Mouse (Mus musculus) hindbrain, embryonic 12.5 days (tissue): ENCODE data around the gene Art1. TPM values are rescaled to one million over a fixed set of nuclear protein-coding genes. Genes with fewer than 3 reads are reported as not detected.

ENCODE experiments used
- ATAC-seq: fragments of 200-750 bp; cut with Nextera tagmentation; 2 replicates; pipeline ENCODE4 v1.8.0; 2017; ENCODE audit warnings: moderate TSS enrichment; ENCODE audit not compliant: low FRiP score
- H3K27ac ChIP-seq: fragments of 300-500 bp; sonication (generic); 2 replicates; pipeline ENCODE4 v1.5.1; 2016; ENCODE audit warnings: mild to moderate bottlenecking
- H3K27me3 ChIP-seq: fragments of 300-500 bp; sonication (generic); 2 replicates; pipeline ENCODE4 v1.6.1; 2016; ENCODE audit warnings: mild to moderate bottlenecking
- H3K36me3 ChIP-seq: fragments of 300-500 bp; sonication (generic); 2 replicates; pipeline ENCODE4 v1.6.1; 2016; ENCODE audit warnings: mild to moderate bottlenecking
- H3K4me1 ChIP-seq: fragments of 300-500 bp; sonication (generic); 2 replicates; pipeline ENCODE4 v1.6.1; 2016
- H3K4me2 ChIP-seq: fragments of 300-500 bp; sonication (generic); replicated peaks from 2 replicates; pipeline ENCODE4 v1.6.1; 2016; ENCODE audit warnings: mild to moderate bottlenecking
- H3K4me3 ChIP-seq: fragments of 300-500 bp; sonication (generic); 2 replicates; pipeline ENCODE4 v1.5.1; 2016; ENCODE audit warnings: mild to moderate bottlenecking
- H3K9ac ChIP-seq: fragments of 300-500 bp; sonication (generic); 2 replicates; pipeline ENCODE4 v1.6.1; 2016; ENCODE audit warnings: mild to moderate bottlenecking, moderate library complexity
- H3K9me3 ChIP-seq: fragments of 300-500 bp; sonication (generic); replicated peaks from 2 replicates; pipeline ENCODE4 v1.6.1; 2016; ENCODE audit warnings: mild to moderate bottlenecking
- WGBS: fragments of 180-500 bp; shearing (Covaris S2); methylation state at CpG from one replicate; pipeline ENCODE4 v1.1.7; 2016; 5-methylcytosine and 5-hydroxymethylcytosine counted together
- polyA plus RNA-seq: library from polyadenylated mRNA; unstranded; fragments of >200 nt; fragmentation: Nextera tagmentation; extraction: Ambion mirVana; gene quantifications from 2 replicates; pipeline ENCODE4 v1.2.1, GENCODE M21; 2016

Art1 gene
- polyA plus RNA-seq, 1 experiment from 2014 or later, result 1.2 TPM

DNA sequence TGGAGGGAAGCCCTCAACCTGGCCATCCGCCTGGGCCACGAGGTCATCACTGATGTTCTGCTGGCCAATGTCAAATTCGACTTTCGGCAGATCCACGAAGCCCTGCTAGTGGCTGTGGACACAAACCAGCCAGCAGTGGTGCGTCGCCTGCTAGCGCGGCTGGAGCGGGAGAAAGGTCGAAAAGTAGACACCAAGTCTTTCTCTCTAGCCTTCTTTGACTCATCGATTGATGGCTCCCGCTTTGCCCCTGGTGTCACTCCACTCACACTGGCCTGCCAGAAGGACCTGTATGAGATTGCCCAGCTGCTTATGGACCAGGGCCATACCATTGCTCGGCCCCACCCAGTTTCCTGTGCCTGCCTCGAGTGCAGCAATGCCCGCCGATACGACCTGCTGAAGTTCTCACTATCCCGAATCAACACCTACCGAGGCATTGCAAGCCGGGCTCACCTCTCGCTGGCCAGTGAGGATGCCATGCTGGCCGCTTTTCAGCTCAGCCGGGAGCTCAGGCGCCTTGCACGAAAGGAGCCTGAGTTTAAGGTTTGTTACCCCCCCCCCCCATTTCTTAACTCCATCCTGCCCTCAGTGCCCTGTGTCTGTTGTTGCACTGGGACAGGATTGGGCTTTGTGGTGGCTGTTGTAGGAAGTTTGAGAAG is 17.4 kb upstream of the Art1 start:
- no peak overlapping the region for H3K4me2 ChIP-seq
- H3K9ac ChIP-seq, result no peak overlapping the region
- no peaks in the 10 kb centered on the region for H3K27me3 ChIP-seq
- no peak overlapping the region for H3K4me3 ChIP-seq
- no peaks in the 10 kb centered on the region for H3K9me3 ChIP-seq
- no peaks in the 10 kb centered on the region for H3K4me1 ChIP-seq
- H3K27ac ChIP-seq, result no peak overlapping the region
- peaks cover 64% of the 10 kb centered on the region for H3K36me3 ChIP-seq
- 93% methylated on average over 26 of the region's 26 CpGs for WGBS
- ATAC-seq, result no peak

- WGBS, result 85% methylated on average over 4 of the region's 4 CpGs
- Histone ChIP-seq H3K36me3 (peaks cover 45% of the 10 kb centered on the region), H3K9ac (no peak overlapping the region), H3K4me3 (no peak overlapping the region), H3K9me3 (no peaks in the 10 kb centered on the region), H3K4me1 (no peaks in the 10 kb centered on the region), H3K27ac (no peak overlapping the region), H3K4me2 (no peak overlapping the region), H3K27me3 (no peaks in the 10 kb centered on the region)
- ATAC-seq, result no peak
These were observed 14.2 kb upstream of the Art1 start for GRCm38 (mm10) chr7:102087336-102087735.

DNA sequence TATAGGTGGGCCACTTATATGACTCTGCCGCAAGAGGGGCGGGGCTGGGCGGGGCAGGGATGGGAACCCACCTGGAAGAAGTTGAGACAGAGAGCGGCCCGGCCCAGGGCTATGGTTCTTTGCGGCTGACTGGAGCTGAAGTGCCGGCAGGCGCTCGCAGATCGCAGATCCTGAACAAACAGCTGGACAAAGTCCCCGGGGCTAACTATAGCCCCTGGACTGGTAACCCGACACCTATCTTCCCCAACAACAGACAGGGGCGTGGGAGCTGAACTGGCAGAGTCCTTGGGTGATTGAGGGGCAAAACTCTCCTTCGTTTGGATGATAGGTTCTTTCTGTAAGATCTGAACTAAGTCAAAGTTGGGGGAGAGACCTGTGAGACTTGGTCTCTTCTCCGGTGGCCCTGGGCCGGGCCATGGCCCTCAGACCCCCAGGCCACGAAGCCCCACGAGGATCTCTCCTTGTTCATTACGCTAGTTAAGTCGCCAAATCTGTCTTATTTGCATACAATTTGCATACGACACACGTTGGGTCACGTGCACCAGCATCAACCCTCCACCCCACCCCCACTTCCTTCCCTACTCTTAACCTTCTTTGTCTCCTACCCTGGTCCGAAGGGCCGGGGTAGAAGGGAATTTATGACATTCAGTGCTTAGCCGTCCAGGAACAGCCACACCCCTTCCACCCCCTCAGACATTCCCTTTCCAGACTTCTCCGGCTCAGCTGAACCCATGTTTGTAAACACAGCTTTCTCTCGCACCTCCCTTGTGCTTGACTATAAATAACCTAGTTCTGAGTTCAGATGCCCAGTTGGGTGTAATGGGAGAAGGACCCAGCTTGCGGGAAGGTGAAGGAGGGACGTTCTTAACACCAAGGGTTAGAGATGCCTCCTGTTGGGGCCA is 1.5 kb upstream of the Art1 start:
- peak; percentile 60 for ATAC-seq
- Histone ChIP-seq H3K9me3 (no peaks in the 10 kb centered on the region), H3K4me1 (peaks cover 23% of the 10 kb centered on the region), H3K36me3 (0 out of 2 replicates have a peak, but pooled peaks cover 6% of the 10 kb centered on the region), H3K4me2 (peak overlapping the region; percentile 48), H3K27me3 (peaks cover 8% of the 10 kb centered on the region; the same call in 1 of the 2 replicates), H3K27ac (no peak overlapping the region), H3K4me3 (peak overlapping the region; percentile 16), H3K9ac (no peak overlapping the region)
- 5% methylated on average over 30 of the region's 30 CpGs for WGBS

- peaks cover 8% of the 10 kb centered on the region; the same call in 1 of the 2 replicates for H3K27me3 ChIP-seq
- H3K27ac ChIP-seq, result no peak overlapping the region
- WGBS, result 67% methylated on average over 5 of the region's 5 CpGs
- no peak overlapping the region for H3K4me3 ChIP-seq
- 0 out of 2 replicates have a peak, but pooled peaks cover 3% of the 10 kb centered on the region for H3K36me3 ChIP-seq
- no peak overlapping the region for H3K4me2 ChIP-seq
- no peaks in the 10 kb centered on the region for H3K9me3 ChIP-seq
- H3K9ac ChIP-seq, result no peak overlapping the region
- ATAC-seq, result no peak
- H3K4me1 ChIP-seq, result peaks cover 23% of the 10 kb centered on the region
These were observed 675 bp upstream of the Art1 start for GRCm38 (mm10) chr7:102100868-102101267.

DNA sequence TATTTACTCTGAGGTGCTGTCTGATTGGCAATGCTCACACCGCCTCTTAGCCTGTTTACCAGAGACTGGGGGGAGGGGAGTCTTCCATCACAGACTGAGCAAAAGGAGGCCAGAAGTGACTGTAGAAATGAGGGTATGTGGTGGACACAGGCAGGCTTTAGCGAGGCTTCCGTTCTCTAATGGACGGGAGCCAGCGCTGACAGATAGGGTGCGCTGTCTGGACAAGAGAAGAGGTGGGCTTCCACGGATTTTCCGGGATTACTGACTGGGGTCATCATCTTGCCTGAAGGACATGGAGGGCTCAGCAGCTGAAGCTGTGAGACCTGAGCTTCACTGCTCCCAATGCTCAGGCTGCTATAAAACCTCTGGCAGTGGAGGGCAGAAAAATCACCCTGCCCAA is 698 bp downstream of the Art1 start:
- Histone ChIP-seq H3K4me3 (no peak overlapping the region), H3K36me3 (no peaks in the 10 kb centered on the region), H3K27me3 (peaks cover 12% of the 10 kb centered on the region; the same call in 1 of the 2 replicates), H3K4me2 (no peak overlapping the region), H3K9me3 (no peaks in the 10 kb centered on the region), H3K4me1 (peaks cover 28% of the 10 kb centered on the region), H3K27ac (no peak overlapping the region; the same call in 1 of the 2 replicates), H3K9ac (no peak overlapping the region)
- 0 out of 2 replicates have a peak, but pooled peaks have one; percentile 24 for ATAC-seq
- 41% methylated on average over 8 of the region's 8 CpGs for WGBS

GRCm38 (mm10) chr7:102102696-102103095 is 1.2 kb downstream of the Art1 start:
- ATAC-seq, result no peak
- no peak overlapping the region; the same call in 1 of the 2 replicates for H3K27ac ChIP-seq

DNA sequence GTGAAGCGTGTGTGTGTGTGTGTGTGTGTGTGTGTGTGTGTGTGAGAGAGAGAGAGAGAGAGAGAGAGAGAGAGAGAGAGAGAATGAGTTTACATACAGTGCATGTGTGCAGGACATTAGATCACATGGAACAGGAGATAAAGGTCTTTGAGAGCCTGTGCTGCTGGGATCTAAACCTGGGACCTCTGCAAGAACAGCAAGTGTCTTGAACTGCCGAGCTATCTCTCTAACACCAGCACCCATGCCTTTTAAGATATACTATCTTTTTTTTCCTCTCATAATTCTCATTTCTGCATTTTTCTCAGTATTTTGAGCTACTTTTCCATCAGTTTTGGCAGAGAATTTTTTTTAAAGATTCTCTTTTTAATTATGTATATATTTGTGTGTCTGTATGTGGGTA is 2.0 kb downstream of the Art1 start:
- Histone ChIP-seq H3K9ac (no peak overlapping the region), H3K4me3 (no peak overlapping the region), H3K27me3 (peaks cover 12% of the 10 kb centered on the region; the same call in 1 of the 2 replicates), H3K36me3 (no peaks in the 10 kb centered on the region), H3K27ac (no peak overlapping the region), H3K9me3 (no peaks in the 10 kb centered on the region), H3K4me2 (no peak overlapping the region), H3K4me1 (peaks cover 28% of the 10 kb centered on the region)
- no peak for ATAC-seq
- WGBS, result 90% methylated on average over 2 of the region's 2 CpGs

More at GRCm38 (mm10) chr7:102102696-102103095, 1.2 kb downstream of the Art1 start:
- no peaks in the 10 kb centered on the region for H3K36me3 ChIP-seq
- H3K4me3 ChIP-seq, result no peak overlapping the region
- H3K9me3 ChIP-seq, result no peaks in the 10 kb centered on the region
- no peak overlapping the region for H3K9ac ChIP-seq
- peaks cover 12% of the 10 kb centered on the region; the same call in 1 of the 2 replicates for H3K27me3 ChIP-seq
- 50% methylated on average over 6 of the region's 6 CpGs for WGBS
- peaks cover 28% of the 10 kb centered on the region for H3K4me1 ChIP-seq
- no peak overlapping the region for H3K4me2 ChIP-seq

GRCm38 (mm10) chr7:102104126-102104525 is 2.6 kb downstream of the Art1 start:
- H3K4me2 ChIP-seq, result no peak overlapping the region
- H3K4me1 ChIP-seq, result peaks cover 28% of the 10 kb centered on the region
- peaks cover 7% of the 10 kb centered on the region; the same call in 1 of the 2 replicates for H3K27me3 ChIP-seq
- no peaks in the 10 kb centered on the region for H3K36me3 ChIP-seq
- H3K9me3 ChIP-seq, result no peaks in the 10 kb centered on the region
- H3K27ac ChIP-seq, result no peak overlapping the region
- no peak overlapping the region for H3K4me3 ChIP-seq
- no peak overlapping the region for H3K9ac ChIP-seq
- WGBS, result 81% methylated on average over 5 of the region's 5 CpGs
- no peak for ATAC-seq

DNA sequence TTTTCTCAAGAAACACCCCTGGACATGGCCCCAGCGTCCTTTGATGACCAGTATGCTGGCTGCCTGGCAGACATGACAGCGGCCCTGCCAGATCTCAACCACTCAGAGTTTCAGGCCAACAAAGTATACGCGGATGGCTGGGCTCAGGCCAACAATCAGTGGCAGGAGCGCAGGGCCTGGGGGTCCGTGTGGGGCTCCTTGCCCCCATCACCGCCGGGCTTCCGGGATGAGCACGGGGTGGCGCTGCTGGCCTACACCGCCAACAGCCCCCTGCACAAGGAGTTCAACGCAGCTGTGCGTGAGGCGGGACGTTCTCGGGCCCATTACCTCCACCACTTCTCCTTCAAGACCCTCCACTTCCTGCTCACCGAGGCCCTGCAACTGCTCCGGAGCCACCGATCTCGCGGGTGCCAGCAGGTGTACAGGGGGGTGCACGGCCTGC is 5.2 kb downstream of the Art1 start:
- Histone ChIP-seq H3K4me3 (peak overlapping the region; percentile 24), H3K9ac (peak overlapping the region; percentile 23; the same call in 1 of the 2 replicates), H3K4me2 (peak overlapping the region; percentile 53), H3K9me3 (no peaks in the 10 kb centered on the region), H3K27ac (no peak overlapping the region), H3K36me3 (no peaks in the 10 kb centered on the region), H3K27me3 (peaks cover 4% of the 10 kb centered on the region; the same call in 1 of the 2 replicates), H3K4me1 (peaks cover 13% of the 10 kb centered on the region)
- ATAC-seq, result peak; percentile 41
- WGBS, result 21% methylated on average over 23 of the region's 23 CpGs

- no peaks in the 10 kb centered on the region for H3K36me3 ChIP-seq
- H3K9ac ChIP-seq, result no peak overlapping the region
- ATAC-seq, result no peak
- no peaks in the 10 kb centered on the region for H3K9me3 ChIP-seq
- H3K4me2 ChIP-seq, result no peak overlapping the region
- 85% methylated on average over 1 of the region's 1 CpGs for WGBS
- H3K27me3 ChIP-seq, result peaks cover 4% of the 10 kb centered on the region; the same call in 1 of the 2 replicates
- H3K4me3 ChIP-seq, result no peak overlapping the region
- peaks cover 5% of the 10 kb centered on the region for H3K4me1 ChIP-seq
- H3K27ac ChIP-seq, result no peak overlapping the region
These were observed 6.7 kb downstream of the Art1 start for GRCm38 (mm10) chr7:102108206-102108605.

GRCm38 (mm10) chr7:102109171-102109570 is 7.6 kb downstream of the Art1 start, which contains the start of gene Art5:
TSS of gene Art5 (minus strand) at chr7:102109489.
- WGBS, result 81% methylated on average over 7 of the region's 7 CpGs
- H3K9ac ChIP-seq, result no peak within 1 kb of the TSS
- H3K4me2 ChIP-seq, result no peak within 1 kb of the TSS
- peaks cover 4% of the 10 kb centered on the region; the same call in 1 of the 2 replicates for H3K27me3 ChIP-seq
- no peaks in the 10 kb centered on the region for H3K9me3 ChIP-seq
- H3K27ac ChIP-seq, result no peak within 1 kb of the TSS
- no peak within 1 kb of the TSS for H3K4me3 ChIP-seq
- no peak for ATAC-seq
- H3K4me1 ChIP-seq, result peaks cover 5% of the 10 kb centered on the region
- H3K36me3 ChIP-seq, result no peaks in the 10 kb centered on the region

DNA sequence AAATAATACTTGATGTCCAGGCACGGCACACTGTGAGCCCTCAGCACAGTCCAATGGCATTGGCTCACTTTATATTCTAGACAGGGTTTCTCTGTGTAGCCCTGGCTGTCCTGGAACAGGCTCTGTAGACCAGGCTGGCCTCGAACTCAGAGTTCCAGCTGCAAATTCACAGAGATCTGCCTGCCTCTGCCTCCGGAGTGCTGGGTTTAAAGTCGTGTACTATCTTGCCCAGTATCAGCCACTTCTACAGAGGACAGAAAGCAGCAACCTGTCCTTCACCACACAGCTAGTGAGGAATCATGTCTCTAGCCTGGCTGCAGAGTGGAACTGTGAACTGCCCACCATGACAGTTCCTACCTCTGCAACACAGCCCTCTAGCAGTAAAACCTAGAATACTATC is 8.2 kb downstream of the Art1 start:
- H3K36me3 ChIP-seq, result no peaks in the 10 kb centered on the region
- ATAC-seq, result no peak
- no peak overlapping the region for H3K4me2 ChIP-seq
- WGBS, result 86% methylated on average over 4 of the region's 4 CpGs
- no peak overlapping the region for H3K4me3 ChIP-seq
- peaks cover 5% of the 10 kb centered on the region for H3K4me1 ChIP-seq
- H3K27ac ChIP-seq, result no peak overlapping the region
- peaks cover 4% of the 10 kb centered on the region; the same call in 1 of the 2 replicates for H3K27me3 ChIP-seq
- H3K9me3 ChIP-seq, result no peaks in the 10 kb centered on the region
- no peak overlapping the region for H3K9ac ChIP-seq
